Mouse (Mus musculus): Measurements from ENCODE around the gene Tex50.
"Not testable (repeated sequence)": the region's sequence is repeated elsewhere in the genome, so short reads cannot be mapped to it uniquely, and the experiment has no call there.

Tex50 gene

GRCm38 (mm10) chr1:161159214-161159613, at the start of gene Tex50:
TSS of gene Tex50 (minus strand) at chr1:161159314.
- no peak for DNase-seq (ENCODE audit: low read depth)

DNA sequence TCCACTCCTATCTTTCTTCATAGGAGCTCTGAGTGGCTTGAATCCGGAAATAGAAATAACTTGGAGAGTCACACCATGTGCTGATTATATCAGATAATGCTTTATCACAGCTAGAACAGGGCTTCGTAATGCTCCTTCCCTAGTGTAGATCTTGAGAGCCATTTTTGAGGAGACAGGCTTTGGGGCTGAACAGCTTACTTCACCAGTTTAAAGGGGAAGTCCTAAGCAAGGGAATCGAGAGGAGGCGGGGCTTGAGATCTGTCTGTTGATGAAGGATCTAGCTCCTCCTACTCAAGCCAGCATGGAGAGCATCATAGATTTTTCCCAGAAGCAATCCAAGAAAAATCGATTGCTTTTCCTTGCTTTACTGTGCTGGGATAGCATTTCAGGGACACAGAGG, 40.7 kb upstream of the Tex50 start:
- peak; percentile 15 for DNase-seq (ENCODE audit: low read depth)

DNA sequence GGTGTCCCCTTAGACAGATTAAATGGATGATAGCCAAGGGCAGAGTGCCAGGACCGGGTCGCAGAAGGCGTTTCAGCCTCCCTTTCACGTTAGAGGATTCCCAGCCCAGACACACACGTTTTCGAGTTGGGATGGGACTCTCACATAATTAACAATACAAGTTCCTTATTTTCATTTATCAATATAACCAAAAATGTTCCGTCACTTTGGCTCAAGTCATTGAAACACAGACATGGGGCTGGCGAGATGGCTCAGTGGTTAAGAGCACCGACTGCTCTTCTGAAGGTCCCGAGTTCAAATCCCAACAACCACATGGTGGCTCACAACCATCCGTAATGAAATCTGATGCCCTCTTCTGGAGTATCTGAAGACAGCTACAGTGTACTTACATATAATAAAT, 37.2 kb upstream of the Tex50 start:
- DNase-seq (ENCODE audit: low read depth), result not testable (repeated sequence)

- DNase-seq (ENCODE audit: low read depth), result peak; percentile 72
Observed at GRCm38 (mm10) chr1:161195541-161196351, 36.6 kb upstream of the Tex50 start.

GRCm38 (mm10) chr1:161190253-161190910, 31.3 kb upstream of the Tex50 start:
- no peak for DNase-seq (ENCODE audit: low read depth)

- no peak for DNase-seq (ENCODE audit: low read depth)
Observed at GRCm38 (mm10) chr1:161185431-161185830, 26.3 kb upstream of the Tex50 start.

- DNase-seq (ENCODE audit: low read depth), result no peak
Observed at GRCm38 (mm10) chr1:161183677-161184076, 24.6 kb upstream of the Tex50 start.

DNA sequence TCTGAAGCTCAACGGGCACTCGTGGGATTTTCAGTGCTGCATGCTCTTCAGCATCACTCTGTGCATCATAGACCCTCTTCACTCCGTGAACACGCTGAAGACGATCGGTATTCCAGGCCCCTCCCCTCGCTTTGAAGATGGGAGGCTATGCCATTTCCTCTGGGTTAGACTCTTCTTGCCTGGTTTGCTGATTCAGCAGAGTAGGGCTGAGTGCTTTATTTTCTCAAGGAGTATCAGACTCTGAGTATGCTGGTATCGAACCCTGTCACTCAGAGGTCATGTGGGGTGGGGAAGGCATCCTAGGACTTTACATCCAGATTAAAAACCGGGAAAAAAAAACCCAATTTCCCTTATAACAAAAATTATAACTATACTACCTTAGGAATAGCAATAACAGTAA, 23.3 kb upstream of the Tex50 start:
- DNase-seq (ENCODE audit: low read depth), result no peak

GRCm38 (mm10) chr1:161180674-161181073, 21.6 kb upstream of the Tex50 start:
- DNase-seq (ENCODE audit: low read depth), result peak; percentile 82

DNA sequence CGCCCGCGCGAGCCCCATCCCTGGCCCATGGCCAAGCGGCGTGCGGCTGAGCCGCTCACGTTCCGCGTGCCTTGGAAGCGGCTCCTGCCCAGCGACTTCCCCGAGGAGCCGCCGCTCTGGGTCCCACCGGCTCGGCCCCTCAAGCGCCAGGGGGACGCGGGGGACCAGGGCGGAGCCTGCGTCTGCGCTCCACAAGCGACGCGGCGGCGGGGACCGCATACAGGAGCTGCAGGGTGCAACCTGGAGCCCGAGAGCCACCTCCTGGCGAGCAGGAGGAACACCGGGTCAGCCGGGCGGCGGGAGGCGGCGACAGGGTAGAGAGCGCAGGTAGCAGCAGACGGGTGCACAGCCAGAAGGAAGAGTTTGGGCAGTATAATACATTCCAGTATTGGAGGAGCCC, 11.5 kb upstream of the Tex50 start:
- peak; percentile 42 for DNase-seq (ENCODE audit: low read depth)

DNA sequence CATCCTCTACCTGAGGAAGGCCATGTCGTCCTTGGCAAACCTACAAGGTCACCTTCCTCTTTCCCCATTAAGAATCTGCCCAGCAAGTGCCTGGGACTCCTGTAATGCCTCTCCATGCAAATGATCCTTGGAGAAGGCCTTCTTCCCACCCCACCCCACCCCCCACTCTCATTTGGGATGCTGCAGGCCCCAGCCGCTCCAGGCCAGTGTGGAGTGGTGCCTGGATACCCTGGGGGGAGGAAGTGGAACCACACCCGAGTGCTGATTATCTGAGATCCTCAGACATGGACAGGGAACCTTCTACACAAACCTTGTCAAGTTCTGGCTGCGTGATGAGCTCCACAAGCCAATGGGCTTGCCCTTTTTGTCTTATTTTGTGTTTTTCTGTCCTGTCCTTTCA, 1.2 kb upstream of the Tex50 start:
- no peak for DNase-seq (ENCODE audit: low read depth)

- no peak for DNase-seq (ENCODE audit: low read depth)
Observed at GRCm38 (mm10) chr1:161156546-161156945, 2.6 kb downstream of the Tex50 start.

DNA sequence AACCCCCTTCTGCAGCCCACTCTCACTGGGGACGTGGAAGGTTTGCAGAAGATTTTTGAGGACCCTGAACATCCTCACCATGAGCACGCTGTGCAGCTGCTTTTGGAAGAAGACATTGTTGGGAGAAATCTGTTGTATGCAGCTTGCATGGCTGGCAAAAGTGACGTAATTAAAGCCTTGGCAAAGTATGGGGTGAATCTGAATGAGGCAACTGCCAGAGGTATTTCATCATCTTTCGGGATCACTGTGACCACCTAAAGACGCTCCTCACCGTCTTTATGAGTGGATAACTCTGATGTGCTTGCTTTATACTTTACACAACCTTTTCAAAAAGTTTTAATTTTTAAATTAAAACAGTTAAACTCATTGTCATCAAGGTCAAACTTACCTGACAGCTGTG, 8.0 kb downstream of the Tex50 start:
- DNase-seq (ENCODE audit: low read depth), result no peak

DNA sequence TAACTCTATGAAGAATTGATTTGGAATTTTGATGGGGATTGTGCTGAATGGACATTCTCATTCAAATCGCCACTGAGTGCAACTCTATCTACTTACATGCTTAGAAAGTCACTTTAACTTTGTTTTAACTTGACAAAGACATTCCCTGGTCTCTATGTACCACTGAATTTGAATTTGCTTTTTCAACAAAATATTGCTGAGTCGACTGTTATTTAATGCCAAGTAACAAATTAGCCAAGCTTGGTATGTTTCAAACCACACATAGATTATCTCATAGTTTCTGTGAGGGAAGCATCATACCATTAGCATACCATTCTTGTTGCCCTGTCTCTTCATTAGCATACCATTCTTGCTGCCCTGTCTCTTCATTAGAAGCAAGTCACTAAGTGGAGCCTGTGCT, 11.2 kb downstream of the Tex50 start:
- no peak for DNase-seq (ENCODE audit: low read depth)

DNA sequence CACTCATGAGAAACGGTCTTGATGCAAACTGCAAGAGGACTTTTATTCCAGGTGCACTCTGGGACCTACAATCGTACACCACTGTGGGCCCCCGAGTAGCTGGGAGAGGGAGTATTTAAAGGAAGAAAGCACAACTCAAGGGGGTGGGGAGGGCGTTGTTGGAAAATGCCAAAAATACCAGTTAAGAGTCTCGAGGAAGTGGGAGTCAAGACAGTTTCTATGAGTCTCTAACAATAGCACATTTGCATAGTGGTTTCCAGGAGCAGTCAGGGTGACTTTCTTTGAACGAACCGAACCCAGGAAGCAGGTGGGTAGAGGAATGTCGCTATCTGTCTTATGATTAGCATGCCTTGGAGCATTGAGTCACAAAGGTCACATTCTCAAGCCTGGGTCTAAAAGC, 13.5 kb downstream of the Tex50 start:
- not testable (repeated sequence) for DNase-seq (ENCODE audit: low read depth)

GRCm38 (mm10) chr1:161143216-161143615, 15.9 kb downstream of the Tex50 start:
- no peak for DNase-seq (ENCODE audit: low read depth)

DNA sequence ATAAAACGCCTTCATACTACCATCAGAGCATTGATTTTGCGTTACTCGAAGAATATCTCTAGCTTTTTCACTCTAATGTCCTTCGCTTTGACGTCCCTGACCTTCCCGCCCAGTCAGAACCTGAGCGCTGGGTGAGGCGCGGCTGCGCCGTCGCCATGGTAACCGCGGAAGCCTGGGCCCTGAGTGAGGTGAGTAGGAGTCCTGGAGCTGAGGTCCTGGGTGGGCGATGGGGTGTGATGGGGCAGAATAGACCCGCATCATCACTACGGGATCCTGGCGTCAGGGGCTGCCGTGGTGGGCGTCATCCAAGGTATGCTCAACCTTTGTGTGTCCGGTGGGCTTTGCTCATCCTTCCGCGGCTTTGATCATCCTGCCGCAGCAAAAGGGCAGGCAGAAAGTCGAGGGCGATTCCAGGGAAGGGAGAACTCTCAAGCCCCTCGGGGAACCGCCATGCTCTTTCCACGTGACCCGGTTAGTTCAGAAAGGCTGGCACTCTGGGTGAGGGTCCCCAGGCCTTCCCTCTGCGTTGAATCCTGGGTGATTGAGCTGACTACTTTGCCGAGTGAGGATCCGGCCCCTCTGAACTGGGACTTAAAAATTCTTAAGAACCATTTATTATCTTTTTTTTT, 16.5 kb downstream of the Tex50 start, which contains the start of gene Ankrd45:
Gene Ankrd45 (plus strand): TSS at position 161 of the 629 bp plus-strand sequence.
- DNase-seq (ENCODE audit: low read depth), result no peak

DNA sequence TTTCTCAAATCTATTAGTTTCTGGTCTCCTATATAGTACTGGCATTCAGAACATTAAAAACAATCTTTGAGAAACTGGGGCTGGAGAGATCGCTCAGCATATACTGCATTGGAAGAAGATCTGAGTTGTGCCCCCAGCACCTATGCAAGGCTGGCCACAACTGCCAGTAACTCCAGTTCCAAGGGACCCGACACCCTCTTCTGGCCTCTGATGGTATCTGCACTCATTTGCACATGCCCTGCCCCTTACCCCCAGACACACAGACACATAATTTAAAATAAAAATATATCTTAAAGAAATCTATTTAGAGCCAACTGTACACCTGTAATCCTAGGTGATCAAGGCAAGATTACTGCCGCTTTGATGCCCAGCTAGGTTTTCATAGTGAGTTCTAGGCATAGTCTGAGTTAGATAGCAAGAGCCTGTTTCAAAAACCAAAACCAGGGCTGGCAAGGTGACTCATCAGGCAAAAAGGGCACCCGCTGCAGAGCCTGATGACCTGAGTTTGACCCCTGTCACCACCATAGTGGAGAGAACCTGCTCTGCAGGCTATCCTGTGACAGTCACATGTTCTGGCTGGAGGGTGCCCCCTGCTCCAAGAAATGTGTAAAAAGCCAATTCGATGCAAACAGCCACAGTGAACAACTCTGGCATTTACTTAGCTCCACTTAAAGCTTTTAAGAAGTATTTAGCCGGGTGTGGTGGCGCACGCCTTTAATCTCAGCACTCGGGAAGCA, 18.9 kb downstream of the Tex50 start:
- no peak for DNase-seq (ENCODE audit: low read depth)

DNA sequence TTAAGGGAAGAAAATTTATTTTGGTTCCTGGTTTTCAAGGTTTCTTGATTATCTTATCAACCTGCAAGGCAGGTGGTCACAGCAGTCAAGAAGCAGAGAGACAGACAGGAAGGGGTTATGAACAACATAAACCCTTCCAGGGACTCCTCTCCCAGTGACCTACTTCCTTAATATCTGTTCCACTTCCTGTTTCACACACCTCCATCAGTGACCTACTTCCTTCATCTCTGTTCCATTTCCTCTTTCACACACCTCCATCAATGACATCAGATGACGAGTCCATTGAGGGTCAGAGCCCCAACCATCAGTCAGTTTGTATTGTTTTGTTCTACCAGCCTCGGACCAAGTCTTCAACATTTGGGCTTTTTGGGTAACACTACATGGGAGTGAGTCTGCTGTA, 19.6 kb downstream of the Tex50 start:
- DNase-seq (ENCODE audit: low read depth), result no peak

DNA sequence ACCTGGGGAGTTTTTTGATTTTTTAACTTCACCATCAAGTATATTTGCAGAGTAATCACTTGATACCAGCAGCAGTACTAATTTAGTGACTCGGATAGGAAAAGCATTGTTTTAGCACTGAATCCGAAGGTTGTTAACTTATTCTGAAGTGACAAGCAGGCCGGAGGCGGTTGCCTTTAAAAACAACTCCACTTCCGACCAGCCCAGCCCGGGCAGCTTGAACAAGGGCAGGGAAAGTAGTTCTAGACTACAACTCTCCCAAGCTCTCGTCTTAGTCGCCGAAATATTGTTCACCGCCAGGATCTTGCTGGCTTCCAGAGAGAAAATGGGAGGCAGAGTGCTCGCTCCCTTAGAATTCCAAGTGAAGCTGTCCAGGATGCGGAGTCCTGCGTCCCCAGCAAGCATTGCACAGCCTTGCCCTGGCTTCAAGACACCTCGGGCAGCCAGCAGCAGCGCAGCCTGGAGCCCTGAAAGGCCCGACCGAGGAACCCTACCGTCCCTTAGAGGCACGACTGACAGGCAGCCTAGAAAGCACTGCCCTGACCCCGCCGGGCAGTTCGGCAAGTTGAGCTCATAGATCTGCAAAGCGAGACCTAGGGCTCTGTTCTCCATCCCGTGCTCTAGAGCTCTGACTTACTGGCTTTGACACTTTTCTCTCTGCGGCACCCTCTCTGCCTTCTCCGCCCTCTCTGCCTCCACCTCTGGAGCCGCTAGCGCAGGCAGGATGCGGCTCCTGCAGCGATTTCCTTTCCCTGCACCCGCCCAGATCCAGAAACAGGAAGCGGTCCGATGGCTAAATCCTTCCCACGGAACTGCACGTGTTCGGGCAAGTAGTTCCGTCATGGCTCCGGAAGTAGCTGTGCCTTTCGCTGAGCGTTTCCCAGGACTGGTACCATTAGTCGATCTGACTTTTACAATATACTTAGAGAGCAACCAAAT, 28.1 kb downstream of the Tex50 start, which contains the start of gene Klhl20:
Gene Klhl20 (minus strand): TSS at position 786 of the 939 bp plus-strand sequence.
- peak; percentile 97 for DNase-seq (ENCODE audit: low read depth)

- no peak for DNase-seq (ENCODE audit: low read depth)
Observed at GRCm38 (mm10) chr1:161126461-161126860, 32.7 kb downstream of the Tex50 start.

Data from c-Kit-positive CD71-positive TER-119-negative erythroid progenitor cells, embryonic 14.5 days (primary cell).